Mouse (Mus musculus) forebrain, embryonic 12.5 days (tissue): Measurements from ENCODE around the gene Ptprn2. TPM values are rescaled to one million over a fixed set of nuclear protein-coding genes. Genes with fewer than 3 reads are reported as not detected.

ENCODE experiments used
- ATAC-seq: fragments of 200-750 bp; cut with Nextera tagmentation; 2 replicates; pipeline ENCODE4 v1.8.0; 2017; ENCODE audit warnings: moderate TSS enrichment; ENCODE audit not compliant: low FRiP score
- H3K27ac ChIP-seq: fragments of 300-500 bp; sonication (generic); 2 replicates; pipeline ENCODE4 v1.5.1; 2016; ENCODE audit warnings: mild to moderate bottlenecking
- H3K27me3 ChIP-seq: fragments of 300-500 bp; sonication (generic); 2 replicates; pipeline ENCODE4 v1.6.1; 2016; ENCODE audit warnings: mild to moderate bottlenecking
- H3K36me3 ChIP-seq: fragments of 300-500 bp; sonication (generic); replicated peaks from 2 replicates; pipeline ENCODE4 v1.6.1; 2016; ENCODE audit warnings: mild to moderate bottlenecking
- H3K4me1 ChIP-seq: fragments of 300-500 bp; sonication (generic); 2 replicates; pipeline ENCODE4 v1.6.1; 2016
- H3K4me2 ChIP-seq: fragments of 300-500 bp; sonication (generic); 2 replicates; pipeline ENCODE4 v1.6.1; 2016; ENCODE audit warnings: mild to moderate bottlenecking, moderate library complexity
- H3K4me3 ChIP-seq: fragments of 300-500 bp; sonication (generic); replicated peaks from 2 replicates; pipeline ENCODE4 v1.5.1; 2016; ENCODE audit warnings: mild to moderate bottlenecking
- H3K9ac ChIP-seq: fragments of 300-500 bp; sonication (generic); 2 replicates; pipeline ENCODE4 v1.6.1; 2016; ENCODE audit warnings: mild to moderate bottlenecking
- H3K9me3 ChIP-seq: fragments of 300-500 bp; sonication (generic); 2 replicates; pipeline ENCODE4 v1.6.1; 2016
- WGBS: fragments of 180-500 bp; shearing (Covaris S2); methylation state at CpG from one replicate; pipeline ENCODE4 v1.1.7; 2016; 5-methylcytosine and 5-hydroxymethylcytosine counted together
- polyA plus RNA-seq: library from polyadenylated mRNA; unstranded; fragments of >200 nt; fragmentation: Nextera tagmentation; extraction: Ambion mirVana; gene quantifications from 2 replicates; pipeline ENCODE4 v1.2.1, GENCODE M21; 2016

Ptprn2 gene
- polyA plus RNA-seq, 1 experiment from 2014 or later, result 8.8 TPM

DNA sequence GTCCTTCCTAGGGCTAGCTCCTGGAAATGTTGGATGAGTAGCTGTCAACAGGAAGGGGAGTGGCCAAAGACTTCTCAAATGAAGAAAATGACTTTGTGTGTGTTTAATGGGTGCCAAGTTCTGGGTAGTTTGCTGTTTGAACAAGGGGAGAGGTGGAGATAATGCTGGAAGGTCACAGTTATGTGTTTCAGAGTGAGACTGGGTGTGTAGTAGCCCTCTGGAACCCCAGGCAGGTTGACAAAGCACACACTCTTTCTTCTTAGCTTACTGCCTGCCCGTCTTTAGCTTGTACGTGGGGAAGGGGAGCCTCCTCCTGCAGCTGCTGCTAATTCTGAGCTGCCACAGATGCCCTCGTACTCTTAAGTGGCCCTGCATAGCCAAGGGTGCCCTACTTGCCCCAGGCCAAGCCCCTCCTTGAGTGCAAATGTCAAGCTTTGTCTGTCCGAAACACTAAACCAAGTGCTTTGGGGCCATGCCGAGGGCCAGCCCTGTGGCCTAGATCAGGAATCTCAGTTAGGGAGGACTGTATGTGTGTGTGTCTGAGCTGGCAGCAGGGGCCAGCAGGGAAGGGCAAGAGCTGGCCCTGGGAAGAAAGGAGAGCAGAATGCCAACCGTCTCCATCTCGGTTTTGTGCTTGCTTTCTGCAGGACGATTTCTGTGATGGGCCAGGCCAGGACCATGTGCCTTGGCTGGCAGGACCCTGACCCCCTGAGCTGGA lies 95.5 kb downstream of the Ptprn2 start:
- Histone ChIP-seq H3K9me3 (no peaks in the 10 kb centered on the region), H3K4me1 (peaks cover 23% of the 10 kb centered on the region), H3K4me2 (no peak overlapping the region), H3K9ac (no peak overlapping the region), H3K27me3 (no peaks in the 10 kb centered on the region), H3K36me3 (no peaks in the 10 kb centered on the region), H3K27ac (0 out of 2 replicates have a peak overlapping the region, but pooled peaks have one; percentile 3), H3K4me3 (no peak overlapping the region)
- 52% methylated on average over 8 of the region's 8 CpGs for WGBS
- no peak for ATAC-seq

DNA sequence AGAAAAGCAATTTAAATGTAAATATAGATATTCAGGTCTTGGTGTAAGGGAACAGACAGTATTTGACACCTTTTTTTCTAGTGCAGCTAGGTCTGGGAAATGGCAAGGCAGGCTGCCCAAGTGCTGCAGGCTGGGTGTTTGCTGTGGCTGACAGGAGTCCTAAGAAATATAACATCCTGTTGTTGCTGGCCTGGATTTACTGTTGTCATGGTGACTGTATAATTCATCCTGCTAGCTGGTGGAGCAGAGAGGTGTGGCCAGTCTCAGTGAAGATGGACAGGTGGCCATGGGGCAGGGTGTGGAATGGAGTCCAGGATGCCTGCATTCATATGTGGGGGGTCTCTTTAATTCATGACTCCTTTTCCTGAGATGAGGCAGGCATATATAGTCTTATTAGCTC lies 96.3 kb downstream of the Ptprn2 start:
- Histone ChIP-seq H3K27ac (no peak overlapping the region), H3K9ac (no peak overlapping the region)
- peak; percentile 81 for ATAC-seq

DNA sequence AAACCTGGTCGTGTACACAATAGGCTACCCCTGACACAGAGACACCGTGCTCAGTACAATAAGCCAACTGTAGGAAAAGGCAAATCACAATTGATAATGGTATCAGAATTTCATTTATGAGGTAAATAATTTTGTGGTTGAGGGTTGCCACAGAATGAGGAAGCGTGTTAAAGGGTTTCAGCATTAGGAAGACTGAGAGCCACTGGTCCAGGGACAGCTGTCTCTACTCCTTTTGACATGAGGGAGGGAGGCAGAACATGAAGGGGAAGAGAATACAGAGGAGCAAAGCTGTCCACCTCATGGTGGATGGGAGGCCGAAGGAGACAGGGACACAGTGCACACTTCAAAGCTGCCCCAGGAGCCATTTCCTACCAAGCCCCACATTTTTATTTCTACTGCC lies 97.3 kb downstream of the Ptprn2 start:
- Histone ChIP-seq H3K4me3 (no peak overlapping the region), H3K9ac (no peak overlapping the region), H3K27me3 (no peaks in the 10 kb centered on the region), H3K4me2 (no peak overlapping the region), H3K27ac (no peak overlapping the region), H3K4me1 (peaks cover 23% of the 10 kb centered on the region), H3K9me3 (no peaks in the 10 kb centered on the region), H3K36me3 (no peaks in the 10 kb centered on the region)
- 88% methylated on average over 4 of the region's 4 CpGs for WGBS
- ATAC-seq, result no peak

More for the DNA sequence above, 96.3 kb downstream of the Ptprn2 start:
- peaks cover 23% of the 10 kb centered on the region for H3K4me1 ChIP-seq
- no peaks in the 10 kb centered on the region for H3K9me3 ChIP-seq
- no peaks in the 10 kb centered on the region for H3K36me3 ChIP-seq
- H3K4me3 ChIP-seq, result no peak overlapping the region
- no peak overlapping the region for H3K4me2 ChIP-seq
- H3K27me3 ChIP-seq, result no peaks in the 10 kb centered on the region

DNA sequence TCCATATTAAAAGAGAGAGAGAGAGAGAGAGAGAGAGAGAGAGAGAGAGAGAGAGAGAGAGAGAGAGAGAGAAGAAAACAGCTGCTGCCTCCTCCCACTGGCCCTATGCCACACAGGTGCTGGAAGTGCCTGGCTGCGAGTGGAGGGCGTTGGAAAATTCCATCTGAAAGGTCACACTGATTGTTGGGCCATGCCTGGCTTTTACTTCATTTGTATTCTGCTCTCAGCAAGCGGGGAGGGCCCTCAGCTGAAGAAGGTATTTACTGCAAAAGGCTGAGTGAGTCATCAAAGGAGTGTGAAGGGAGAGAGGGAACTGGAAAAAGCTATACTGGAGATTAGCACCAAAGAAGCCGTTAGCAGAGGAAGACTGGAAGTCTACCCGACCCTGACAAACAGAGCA lies 99.5 kb downstream of the Ptprn2 start:
- Histone ChIP-seq H3K27ac (no peak overlapping the region), H3K9me3 (no peaks in the 10 kb centered on the region), H3K4me3 (no peak overlapping the region), H3K36me3 (no peaks in the 10 kb centered on the region), H3K27me3 (no peaks in the 10 kb centered on the region), H3K4me2 (no peak overlapping the region), H3K4me1 (peaks cover 23% of the 10 kb centered on the region), H3K9ac (no peak overlapping the region)
- WGBS, result 20% methylated on average over 5 of the region's 5 CpGs
- peak; percentile 28; the same call in 1 of the 2 replicates for ATAC-seq

DNA sequence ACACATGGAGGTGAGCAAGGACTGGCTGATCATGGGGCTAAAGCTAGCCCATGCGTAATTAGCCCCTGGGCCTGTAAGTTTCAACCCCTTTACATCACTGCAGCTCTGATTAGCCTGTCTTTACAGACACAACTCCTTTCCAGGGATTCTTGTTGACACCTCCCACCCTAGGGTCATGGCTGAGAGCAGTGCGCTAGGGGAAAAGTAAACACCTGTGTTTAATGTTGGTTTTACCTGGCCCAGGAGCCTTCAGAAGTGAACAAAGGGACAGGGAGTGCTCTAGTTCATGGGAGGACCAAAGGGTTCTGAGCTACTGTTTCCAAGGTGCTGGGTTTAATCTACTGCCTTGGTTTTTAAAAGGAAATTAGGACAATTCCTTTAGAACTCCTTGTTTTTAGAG lies 100.6 kb downstream of the Ptprn2 start:
- no peaks in the 10 kb centered on the region for H3K36me3 ChIP-seq
- H3K9ac ChIP-seq, result no peak overlapping the region
- H3K27me3 ChIP-seq, result no peaks in the 10 kb centered on the region
- no peak overlapping the region for H3K27ac ChIP-seq
- peaks cover 20% of the 10 kb centered on the region for H3K4me1 ChIP-seq
- no peaks in the 10 kb centered on the region for H3K9me3 ChIP-seq
- ATAC-seq, result no peak
- H3K4me3 ChIP-seq, result no peak overlapping the region
- H3K4me2 ChIP-seq, result no peak overlapping the region
- 92% methylated on average over 2 of the region's 2 CpGs for WGBS

DNA sequence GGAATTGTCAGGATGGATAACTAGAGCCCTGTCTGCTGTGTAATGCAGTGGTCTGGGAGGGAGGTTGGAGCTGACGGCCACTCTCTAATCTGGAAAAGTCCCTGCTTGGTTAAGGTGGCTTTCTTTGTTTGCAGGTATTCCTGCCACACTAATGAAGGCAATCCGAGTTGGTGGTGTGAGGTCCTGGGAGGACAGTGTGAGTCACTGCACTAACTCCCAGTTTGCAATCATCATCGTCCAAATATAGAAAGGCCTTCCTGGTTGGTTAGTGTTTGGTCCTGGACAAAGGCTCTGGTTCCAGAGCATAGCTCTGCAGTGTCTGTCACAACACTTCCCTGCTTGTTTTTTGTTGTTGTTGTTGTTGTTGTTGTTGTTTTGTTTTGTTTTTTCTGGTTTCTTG lies 102.0 kb downstream of the Ptprn2 start:
- no peak for ATAC-seq
- 75% methylated on average over 3 of the region's 3 CpGs for WGBS
- Histone ChIP-seq H3K4me3 (no peak overlapping the region), H3K9me3 (no peaks in the 10 kb centered on the region), H3K4me1 (peaks cover 7% of the 10 kb centered on the region), H3K36me3 (no peaks in the 10 kb centered on the region), H3K9ac (no peak overlapping the region), H3K27ac (no peak overlapping the region), H3K27me3 (no peaks in the 10 kb centered on the region), H3K4me2 (no peak overlapping the region)

DNA sequence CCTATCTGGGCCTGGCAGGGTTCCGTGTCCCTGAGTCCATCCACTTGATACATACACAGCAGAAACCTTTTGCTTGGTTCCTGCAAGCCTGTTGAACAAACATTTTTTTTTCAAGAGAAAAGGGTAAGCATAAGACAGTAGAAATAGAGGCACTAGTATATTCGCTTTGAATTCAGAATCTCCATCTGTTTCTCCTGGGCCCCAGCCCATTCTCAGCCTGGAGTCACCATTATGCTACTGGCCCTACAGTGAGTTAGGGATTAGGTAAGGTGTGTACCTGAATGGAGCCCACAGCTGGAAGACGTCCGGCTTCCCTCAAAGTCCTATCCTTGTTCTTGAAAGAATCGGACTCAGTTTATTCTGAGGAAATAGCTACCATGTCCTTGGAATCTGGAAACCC lies 104.6 kb downstream of the Ptprn2 start:
- 90% methylated on average over 5 of the region's 5 CpGs for WGBS
- no peak for ATAC-seq
- Histone ChIP-seq H3K4me3 (no peak overlapping the region), H3K4me1 (peaks cover 3% of the 10 kb centered on the region), H3K27ac (no peak overlapping the region), H3K9ac (no peak overlapping the region), H3K4me2 (no peak overlapping the region), H3K36me3 (no peaks in the 10 kb centered on the region), H3K27me3 (no peaks in the 10 kb centered on the region), H3K9me3 (no peaks in the 10 kb centered on the region)

DNA sequence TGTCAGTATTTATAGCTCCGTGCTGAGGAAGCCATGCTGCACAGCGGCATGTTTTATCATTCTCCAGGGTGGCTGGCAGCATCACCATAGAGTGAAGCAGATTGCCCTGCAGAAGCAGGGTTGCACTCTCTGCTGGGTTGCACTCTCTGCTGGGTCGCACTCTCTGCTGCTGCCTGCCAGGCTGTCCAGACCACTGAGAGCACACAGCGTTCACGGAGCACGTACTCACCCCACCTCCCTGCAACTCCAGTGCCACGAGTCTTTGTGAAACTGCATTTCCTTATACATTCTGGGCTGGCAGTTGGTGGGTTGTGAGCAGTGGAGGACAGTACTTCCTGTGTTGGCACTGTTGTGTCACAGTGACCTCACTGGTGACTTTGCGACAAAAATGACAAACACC lies 108.9 kb downstream of the Ptprn2 start:
- Histone ChIP-seq H3K4me2 (no peak overlapping the region), H3K9me3 (no peaks in the 10 kb centered on the region), H3K4me3 (no peak overlapping the region), H3K36me3 (no peaks in the 10 kb centered on the region), H3K4me1 (peaks cover 20% of the 10 kb centered on the region), H3K9ac (no peak overlapping the region), H3K27ac (no peak overlapping the region), H3K27me3 (no peaks in the 10 kb centered on the region)
- 89% methylated on average over 8 of the region's 8 CpGs for WGBS
- ATAC-seq, result no peak

DNA sequence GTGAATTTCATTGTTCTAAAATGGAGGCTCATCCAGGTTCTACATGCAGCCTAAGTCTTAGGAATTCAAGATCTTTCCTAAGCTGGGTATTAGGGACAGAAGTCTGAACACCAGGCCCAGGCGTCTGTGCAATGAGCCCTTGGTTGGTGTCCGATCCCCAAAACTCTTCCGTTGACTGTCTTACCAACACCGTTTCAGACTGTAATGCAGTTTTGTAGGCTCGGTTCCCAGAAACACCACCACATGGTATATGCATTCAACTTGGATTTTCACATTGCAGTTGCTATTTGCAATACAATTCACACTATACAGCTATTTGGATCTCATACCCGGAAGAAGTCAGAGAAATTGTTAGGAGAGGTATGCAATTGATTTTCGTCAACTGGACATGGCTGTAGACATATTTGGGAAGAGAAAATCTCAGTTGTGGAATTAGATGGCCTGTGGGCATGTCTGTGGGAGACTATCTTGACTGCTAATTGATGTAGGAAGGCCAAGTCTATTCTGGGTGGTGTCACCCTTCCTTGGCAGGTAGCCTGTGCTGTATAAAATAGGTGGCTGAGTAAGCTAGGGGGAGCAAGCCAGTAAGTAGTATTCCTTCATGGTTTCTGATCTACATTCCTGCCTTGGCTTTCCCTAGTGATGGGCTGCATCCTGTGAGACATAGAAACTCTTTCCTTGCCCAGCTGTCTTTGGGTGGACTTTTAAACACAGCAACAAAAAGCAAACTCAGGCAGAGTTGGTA lies 109.5 kb downstream of the Ptprn2 start:
- Histone ChIP-seq H3K27me3 (no peaks in the 10 kb centered on the region), H3K4me3 (no peak overlapping the region), H3K9ac (no peak overlapping the region), H3K27ac (no peak overlapping the region), H3K36me3 (no peaks in the 10 kb centered on the region), H3K4me1 (peaks cover 26% of the 10 kb centered on the region), H3K4me2 (no peak overlapping the region), H3K9me3 (no peaks in the 10 kb centered on the region)
- ATAC-seq, result no peak
- 94% methylated on average over 7 of the region's 7 CpGs for WGBS

DNA sequence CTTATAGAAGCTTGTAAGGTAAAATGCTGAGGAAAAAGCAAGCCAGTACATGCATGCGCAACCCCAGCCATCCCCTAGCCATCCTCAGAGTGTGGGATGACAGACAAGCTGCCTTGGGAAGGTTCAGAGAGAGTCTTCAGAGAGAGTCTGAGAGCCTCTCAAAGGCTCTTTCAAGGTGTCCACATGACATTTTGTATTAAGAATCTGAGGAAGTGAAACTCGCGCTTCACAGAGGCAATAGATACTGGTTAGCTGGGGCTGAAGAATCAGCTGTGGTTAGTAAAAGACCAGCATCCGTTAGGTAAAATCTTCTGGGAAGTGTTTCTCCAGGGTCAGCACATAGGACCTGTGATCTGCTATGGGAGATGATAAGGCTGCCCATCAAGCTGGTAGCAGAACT lies 110.2 kb downstream of the Ptprn2 start:
- peaks cover 31% of the 10 kb centered on the region for H3K4me1 ChIP-seq
- no peak overlapping the region for H3K27ac ChIP-seq
- no peak overlapping the region for H3K4me3 ChIP-seq
- H3K36me3 ChIP-seq, result no peaks in the 10 kb centered on the region
- no peak overlapping the region for H3K4me2 ChIP-seq
- 95% methylated on average over 4 of the region's 4 CpGs for WGBS
- no peaks in the 10 kb centered on the region for H3K9me3 ChIP-seq
- no peak for ATAC-seq
- no peaks in the 10 kb centered on the region for H3K27me3 ChIP-seq
- H3K9ac ChIP-seq, result no peak overlapping the region

DNA sequence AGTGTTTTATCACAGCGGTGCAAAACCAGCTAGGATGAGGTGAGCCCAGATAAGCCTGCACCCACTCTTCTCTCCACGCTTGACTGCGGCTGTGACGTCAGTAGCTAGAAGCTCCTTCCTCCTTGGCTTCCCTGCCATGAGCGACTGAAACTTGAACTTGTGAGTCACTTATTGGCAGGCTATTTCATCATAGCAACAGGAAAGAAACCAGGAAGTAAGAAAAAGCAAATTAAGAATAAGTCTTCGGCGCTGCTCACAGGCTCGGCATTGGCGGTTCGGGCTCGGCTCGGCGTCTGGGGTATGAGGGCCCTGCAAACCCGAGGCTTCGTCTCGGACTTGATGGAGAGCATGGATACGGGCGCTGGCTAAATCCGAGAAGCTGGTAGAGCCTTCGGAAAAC lies 111.5 kb downstream of the Ptprn2 start:
- H3K36me3 ChIP-seq, result no peaks in the 10 kb centered on the region
- H3K9me3 ChIP-seq, result no peaks in the 10 kb centered on the region
- 93% methylated on average over 20 of the region's 20 CpGs for WGBS
- peaks cover 31% of the 10 kb centered on the region for H3K4me1 ChIP-seq
- H3K9ac ChIP-seq, result no peak overlapping the region
- no peak overlapping the region for H3K4me2 ChIP-seq
- H3K27ac ChIP-seq, result no peak overlapping the region
- no peak overlapping the region for H3K4me3 ChIP-seq
- H3K27me3 ChIP-seq, result no peaks in the 10 kb centered on the region
- ATAC-seq, result no peak

DNA sequence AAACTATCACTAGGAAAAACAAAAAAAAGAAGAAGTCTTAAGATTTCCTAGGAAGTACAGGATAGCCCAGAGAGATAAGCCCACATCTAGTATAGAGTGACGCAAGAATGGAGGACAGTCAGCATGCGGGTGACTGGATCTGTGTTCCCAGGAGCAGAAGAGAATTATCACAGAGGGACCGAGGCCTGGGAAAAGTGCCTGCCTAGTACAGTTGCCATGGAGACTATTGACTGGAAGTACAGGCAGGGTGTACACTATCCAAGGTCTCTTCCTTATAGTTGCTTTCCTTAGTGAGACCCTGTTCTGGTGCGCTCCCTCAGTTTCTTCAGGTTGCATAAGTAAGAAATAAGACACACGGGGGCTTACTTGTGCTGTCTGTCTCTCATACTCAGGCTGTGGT lies 112.2 kb downstream of the Ptprn2 start:
- peak; percentile 33; the same call in 1 of the 2 replicates for ATAC-seq
- Histone ChIP-seq H3K27me3 (no peaks in the 10 kb centered on the region), H3K9ac (no peak overlapping the region), H3K9me3 (no peaks in the 10 kb centered on the region), H3K4me2 (no peak overlapping the region), H3K4me3 (no peak overlapping the region), H3K27ac (no peak overlapping the region), H3K4me1 (peaks cover 31% of the 10 kb centered on the region), H3K36me3 (no peaks in the 10 kb centered on the region)
- WGBS, result 81% methylated on average over 5 of the region's 5 CpGs
